Mouse (Mus musculus) liver, embryonic 16.5 days (tissue): ENCODE measurements around the gene Swt1. TPM values are rescaled to one million over a fixed set of nuclear protein-coding genes. Genes with fewer than 3 reads are reported as not detected.

Experiments used
- microRNA-seq: library from miRNA; unstranded; fragments of <30 nt; microRNA quantifications from one replicate; pipeline ENCODE4, GENCODE M21; 2016
- polyA plus RNA-seq: library from polyadenylated mRNA; unstranded; fragments of >200 nt; fragmentation: Nextera tagmentation; extraction: Ambion mirVana; gene quantifications from 2 replicates; pipeline ENCODE4 v1.2.1, GENCODE M21; 2015

Swt1 gene
- polyA plus RNA-seq, 1 experiment from 2014 or later, result 19.1 TPM

Small RNA genes lying within 50 kb of the gene (microRNA-seq; reads per million reads assigned to microRNA genes)
- gene Mir7682, result 1.5 reads per million

Other genes with a start within 250 kb of the Swt1 start
- 1.4 and 1.8 TPM in 2 replicates for gene Gm47985, start 245.9 kb downstream of the Swt1 start, polyA plus RNA-seq
- 1.2 and 1.3 TPM in 2 replicates for gene Gm8947, start 236.1 kb downstream of the Swt1 start, polyA plus RNA-seq
- gene Gm47995, start 230.0 kb downstream of the Swt1 start, polyA plus RNA-seq, result 0.64 and 0.98 TPM in 2 replicates
- 0.84 and 1.4 TPM in 2 replicates for gene 3110040M04Rik, start 224.3 kb downstream of the Swt1 start, polyA plus RNA-seq
- 0.12 and 0.20 TPM in 2 replicates for gene Gm47996, start 218.3 kb downstream of the Swt1 start, polyA plus RNA-seq
- gene Ivns1abp, start 84.0 kb downstream of the Swt1 start, polyA plus RNA-seq, result 77.1 and 78.5 TPM in 2 replicates
- 13.9 and 15.1 TPM in 2 replicates for gene Trmt1l, start 87 bp upstream of the Swt1 start, polyA plus RNA-seq
- 19.1 and 20.1 TPM in 2 replicates for gene Rnf2, start 72.5 kb upstream of the Swt1 start, polyA plus RNA-seq
- gene Fam129a, start 142.7 kb upstream of the Swt1 start, polyA plus RNA-seq, result 11.7 and 13.8 TPM in 2 replicates